Mouse (Mus musculus): ENCODE data around the gene Meis2. TPM values are rescaled to one million over a fixed set of nuclear protein-coding genes. Genes with fewer than 3 reads are reported as not detected.

Meis2 gene
- 31.4 and 33.1 TPM in 2 replicates for polyA plus RNA-seq (2014; fragmentation: Nextera tagmentation; extraction: Ambion mirVana)

DNA sequence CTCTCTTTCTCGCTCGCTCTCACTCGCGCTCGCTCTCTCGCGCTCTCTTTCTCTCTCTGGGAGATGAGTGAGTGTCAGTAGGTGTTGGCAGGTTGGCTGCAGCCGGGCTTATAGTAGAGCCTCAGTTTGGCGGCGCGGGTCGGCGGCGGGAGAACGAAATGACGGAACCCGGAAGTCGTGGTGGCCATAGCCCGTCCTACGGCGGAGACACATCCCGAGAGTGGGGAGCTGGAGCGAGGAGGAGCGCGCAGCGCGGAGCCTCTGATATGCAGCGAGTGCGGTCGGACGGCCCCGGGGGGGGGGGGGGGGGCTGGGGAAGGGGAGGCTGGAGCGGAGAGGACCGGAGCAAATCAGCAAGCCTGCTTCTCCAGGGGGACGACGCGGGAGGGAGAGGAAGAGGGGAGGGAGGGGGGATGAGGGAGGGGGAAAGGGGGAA, at the start of gene Meis2:
TSS of gene Meis2 (minus strand) at position 270 of the 436 bp plus-strand sequence.
- Histone ChIP-seq H3K9me3 (ENCODE audit: low read depth, low read length) (no peaks in the 10 kb centered on the region), H3K36me3 (ENCODE audit: insufficient read depth) (no peaks in the 10 kb centered on the region), H3K4me1 (ENCODE audit: insufficient read depth) (peaks cover 4% of the 10 kb centered on the region; the same call in 1 of the 2 replicates), H3K4me3 (ENCODE audit: low read depth, low read length) (peak within 1 kb of the TSS; percentile 70), H3K4me2 (peak within 1 kb of the TSS; percentile 83), H3K9ac (peak within 1 kb of the TSS; percentile 87), H3K27ac (ENCODE audit: low read depth) (peak within 1 kb of the TSS; percentile 96), H3K27me3 (ENCODE audit: insufficient read depth, low read length) (peaks cover 11% of the 10 kb centered on the region; the same call in 1 of the 2 replicates)
- DNase-seq (peak; percentile 94), ATAC-seq (ENCODE audit: insufficient read depth) (peak; percentile 82)
- WGBS, result under 1% methylated on average over 30 of the region's 37 CpGs
- TF ChIP-seq CTCF (IDR thresholded peaks at IDR 0.05; ENCODE audit: low read depth), result no peak

DNA sequence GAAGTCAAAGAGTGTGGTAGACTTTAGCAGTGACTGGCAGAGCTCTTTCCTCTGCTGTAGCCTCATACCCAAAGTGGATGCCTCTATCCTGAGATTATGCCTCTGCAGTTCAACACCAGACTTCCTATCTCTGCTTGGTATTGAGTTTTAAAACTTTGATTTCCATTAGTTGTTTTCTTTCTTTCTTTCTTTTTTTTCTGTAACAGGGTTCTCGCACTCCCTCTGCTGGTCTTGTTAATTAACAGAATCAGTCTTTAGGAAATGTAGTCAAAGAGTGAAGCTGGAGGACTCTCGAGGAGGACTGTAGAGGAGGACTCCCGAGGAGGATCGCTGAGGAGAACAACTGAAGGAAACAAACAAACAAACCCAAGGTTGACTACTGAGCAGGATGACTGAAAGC, 40.6 kb upstream of the Meis2 start:
- H3K4me2 ChIP-seq, result no peak overlapping the region
- WGBS, result 54% methylated on average over 4 of the region's 4 CpGs
- H3K4me3 ChIP-seq (ENCODE audit: low read depth, low read length), result no peak overlapping the region
- H3K4me1 ChIP-seq (ENCODE audit: insufficient read depth), result no peaks in the 10 kb centered on the region
- ATAC-seq (ENCODE audit: insufficient read depth), result no peak
- peak; percentile 43 for TF ChIP-seq CTCF (IDR thresholded peaks at IDR 0.05; ENCODE audit: low read depth)
- H3K36me3 ChIP-seq (ENCODE audit: insufficient read depth), result no peaks in the 10 kb centered on the region
- H3K9ac ChIP-seq, result no peak overlapping the region
- no peak overlapping the region for H3K27ac ChIP-seq (ENCODE audit: low read depth)
- DNase-seq, result peak; percentile 54
- no peaks in the 10 kb centered on the region for H3K9me3 ChIP-seq (ENCODE audit: low read depth, low read length)
- H3K27me3 ChIP-seq (ENCODE audit: insufficient read depth, low read length), result no peaks in the 10 kb centered on the region

GRCm38 (mm10) chr2:116105179-116105578, 39.5 kb upstream of the Meis2 start:
- 55% methylated on average over 3 of the region's 3 CpGs for WGBS
- DNase-seq (peak; percentile 61), ATAC-seq (ENCODE audit: insufficient read depth) (no peak)
- Histone ChIP-seq H3K36me3 (ENCODE audit: insufficient read depth) (no peaks in the 10 kb centered on the region), H3K27me3 (ENCODE audit: insufficient read depth, low read length) (no peaks in the 10 kb centered on the region), H3K27ac (ENCODE audit: low read depth) (no peak overlapping the region), H3K4me3 (ENCODE audit: low read depth, low read length) (no peak overlapping the region), H3K9me3 (ENCODE audit: low read depth, low read length) (no peaks in the 10 kb centered on the region), H3K4me2 (no peak overlapping the region), H3K4me1 (ENCODE audit: insufficient read depth) (no peaks in the 10 kb centered on the region), H3K9ac (no peak overlapping the region)
- peak; percentile 47 for TF ChIP-seq CTCF (IDR thresholded peaks at IDR 0.05; ENCODE audit: low read depth)

- peak; percentile 70 for ATAC-seq (ENCODE audit: insufficient read depth)
- Histone ChIP-seq H3K27ac (ENCODE audit: low read depth) (no peak overlapping the region), H3K9ac (no peak overlapping the region), H3K4me2 (no peak overlapping the region), H3K4me3 (ENCODE audit: low read depth, low read length) (no peak overlapping the region), H3K27me3 (ENCODE audit: insufficient read depth, low read length) (no peaks in the 10 kb centered on the region), H3K9me3 (ENCODE audit: low read depth, low read length) (no peaks in the 10 kb centered on the region), H3K36me3 (ENCODE audit: insufficient read depth) (no peaks in the 10 kb centered on the region), H3K4me1 (ENCODE audit: insufficient read depth) (no peaks in the 10 kb centered on the region)
- WGBS, result 36% methylated on average over 5 of the region's 5 CpGs
- peak; percentile 32 for DNase-seq
- TF ChIP-seq CTCF (IDR thresholded peaks at IDR 0.05; ENCODE audit: low read depth), result no peak
These were observed 37.9 kb upstream of the Meis2 start for GRCm38 (mm10) chr2:116103411-116103996.

- no peaks in the 10 kb centered on the region for H3K4me1 ChIP-seq (ENCODE audit: insufficient read depth)
- H3K4me2 ChIP-seq, result no peak overlapping the region
- H3K36me3 ChIP-seq (ENCODE audit: insufficient read depth), result no peaks in the 10 kb centered on the region
- H3K27me3 ChIP-seq (ENCODE audit: insufficient read depth, low read length), result no peaks in the 10 kb centered on the region
- no peak overlapping the region for H3K4me3 ChIP-seq (ENCODE audit: low read depth, low read length)
- no peaks in the 10 kb centered on the region for H3K9me3 ChIP-seq (ENCODE audit: low read depth, low read length)
- no peak overlapping the region for H3K9ac ChIP-seq
- peak; percentile 66 for TF ChIP-seq CTCF (IDR thresholded peaks at IDR 0.05; ENCODE audit: low read depth)
- ATAC-seq (ENCODE audit: insufficient read depth) (no peak), DNase-seq (peak; percentile 67)
- H3K27ac ChIP-seq (ENCODE audit: low read depth), result no peak overlapping the region
These were observed 35.6 kb upstream of the Meis2 start for GRCm38 (mm10) chr2:116101221-116101620.

GRCm38 (mm10) chr2:116080961-116081360, 15.3 kb upstream of the Meis2 start:
- ATAC-seq (ENCODE audit: insufficient read depth), result no peak
- Histone ChIP-seq H3K4me1 (ENCODE audit: insufficient read depth) (no peaks in the 10 kb centered on the region), H3K9me3 (ENCODE audit: low read depth, low read length) (no peaks in the 10 kb centered on the region), H3K9ac (no peak overlapping the region), H3K27ac (ENCODE audit: low read depth) (no peak overlapping the region), H3K4me2 (no peak overlapping the region), H3K27me3 (ENCODE audit: insufficient read depth, low read length) (no peaks in the 10 kb centered on the region), H3K4me3 (ENCODE audit: low read depth, low read length) (no peak overlapping the region), H3K36me3 (ENCODE audit: insufficient read depth) (no peaks in the 10 kb centered on the region)
- WGBS, result 65% methylated on average over 2 of the region's 2 CpGs
- TF ChIP-seq CTCF (IDR thresholded peaks at IDR 0.05; ENCODE audit: low read depth), result no peak
- no peak for DNase-seq

DNA sequence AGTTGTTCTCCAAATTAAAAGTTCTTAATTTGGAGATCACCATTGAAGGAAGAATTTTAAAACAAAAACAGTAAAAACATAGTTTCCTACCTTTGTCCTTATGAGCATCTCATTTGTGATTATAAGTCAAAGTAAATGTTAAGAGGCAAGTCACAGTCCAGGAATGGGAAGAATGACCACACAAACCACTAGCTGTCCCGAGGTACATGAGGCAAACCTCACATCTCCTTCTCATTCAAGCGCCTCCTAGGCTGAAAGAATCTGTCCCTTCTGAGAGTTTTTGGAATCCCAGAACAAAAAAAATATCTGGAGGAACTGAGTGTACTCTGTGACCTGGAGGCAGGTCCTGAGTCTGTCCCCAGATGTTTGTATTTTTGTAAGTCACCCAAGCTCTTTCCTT, 13.2 kb upstream of the Meis2 start:
- H3K4me1 ChIP-seq (ENCODE audit: insufficient read depth), result no peaks in the 10 kb centered on the region
- H3K27me3 ChIP-seq (ENCODE audit: insufficient read depth, low read length), result peaks cover 13% of the 10 kb centered on the region
- 81% methylated on average over 2 of the region's 2 CpGs for WGBS
- ATAC-seq (ENCODE audit: insufficient read depth) (no peak), DNase-seq (no peak)
- H3K4me2 ChIP-seq, result no peak overlapping the region
- no peak for TF ChIP-seq CTCF (IDR thresholded peaks at IDR 0.05; ENCODE audit: low read depth)
- no peak overlapping the region for H3K27ac ChIP-seq (ENCODE audit: low read depth)
- no peaks in the 10 kb centered on the region for H3K36me3 ChIP-seq (ENCODE audit: insufficient read depth)
- no peak overlapping the region for H3K9ac ChIP-seq
- H3K9me3 ChIP-seq (ENCODE audit: low read depth, low read length), result no peaks in the 10 kb centered on the region
- H3K4me3 ChIP-seq (ENCODE audit: low read depth, low read length), result no peak overlapping the region
